Mouse (Mus musculus) liver, embryonic 14.5 days (tissue): ENCODE measurements around the gene Vps35. TPM values are rescaled to one million over a fixed set of nuclear protein-coding genes. Genes with fewer than 3 reads are reported as not detected.
A peak's percentile ranks its signal among the peaks of the same experiment; 100 is the strongest.

Source experiments
- ATAC-seq: fragments of 200-750 bp; cut with Nextera tagmentation; 2 replicates; pipeline ENCODE4 v1.8.0; 2017; ENCODE audit warnings: moderate number of reproducible peaks, mild to moderate bottlenecking, moderate library complexity; ENCODE audit not compliant: insufficient read depth
- DNase-seq, 3 experiments: peaks; one replicate each; pipeline ENCODE4 v3.0.0-alpha.2; 2012 to 2013; ENCODE audit warnings: low read depth in 3 of 3, low spot score in 3 of 3
- H3K27ac ChIP-seq: fragments of 300-500 bp; sonication (generic); 2 replicates; pipeline ENCODE4 v1.5.1; 2014; ENCODE audit warnings: moderate library complexity, mild to moderate bottlenecking, control low read depth, inconsistent platforms
- H3K27me3 ChIP-seq: fragments of 300-500 bp; sonication (generic); 2 replicates; pipeline ENCODE4 v1.6.1; 2014; ENCODE audit warnings: mild to moderate bottlenecking, low read length, moderate library complexity; ENCODE audit not compliant: control insufficient read depth, insufficient read depth
- H3K36me3 ChIP-seq: fragments of 300-500 bp; sonication (generic); replicated peaks from 2 replicates; pipeline ENCODE4 v1.6.1; 2014; ENCODE audit warnings: low read depth; ENCODE audit not compliant: control insufficient read depth, insufficient read depth
- H3K4me1 ChIP-seq, 2 experiments: fragments of 200-500 bp in 1 of 2; fragments of 300-500 bp in 1 of 2; sonication (generic) in 1 of 2; replicated peaks; 2 replicates each; pipeline ENCODE4 v1.6.1; 2012 to 2014; ENCODE audit warnings: antibody characterized with exemption in 1 of 2, inconsistent platforms in 1 of 2, low read length in 1 of 2; ENCODE audit not compliant: control insufficient read depth in 2 of 2, insufficient read depth in 2 of 2
- H3K4me2 ChIP-seq: fragments of 300-500 bp; sonication (generic); 2 replicates; pipeline ENCODE4 v1.6.1; 2014; ENCODE audit warnings: low read depth, mild to moderate bottlenecking, control low read depth, moderate library complexity
- H3K4me3 ChIP-seq, 2 experiments: fragments of 200-500 bp in 1 of 2; fragments of 300-500 bp in 1 of 2; sonication (generic) in 1 of 2; 2 replicates each; pipeline ENCODE4 v1.5.1; 2012 to 2014; ENCODE audit warnings: low read depth in 2 of 2, low read length in 2 of 2, mild to moderate bottlenecking in 2 of 2, control low read depth in 1 of 2, inconsistent platforms in 1 of 2, moderate library complexity in 1 of 2; ENCODE audit not compliant: insufficient read depth in 1 of 2
- H3K9ac ChIP-seq: fragments of 300-500 bp; sonication (generic); replicated peaks from 2 replicates; pipeline ENCODE4 v1.6.1; 2014; ENCODE audit warnings: mild to moderate bottlenecking, control low read depth, moderate library complexity
- H3K9me3 ChIP-seq: fragments of 300-500 bp; sonication (generic); 2 replicates; pipeline ENCODE4 v1.6.1; 2016; ENCODE audit warnings: low read length, mixed read lengths; ENCODE audit not compliant: control insufficient read depth
- CTCF ChIP-seq: IDR thresholded peaks from 2 replicates; pipeline ENCODE4 v1.5.1; 2016; ENCODE audit warnings: antibody characterized with exemption, low read depth, control low read depth
- EP300 ChIP-seq: IDR thresholded peaks from 2 replicates; pipeline ENCODE4 v1.6.1; 2016; ENCODE audit warnings: antibody characterized with exemption, low read depth
- WGBS: fragments of 180-500 bp; shearing (Covaris S2); extraction: QIAGEN DNeasy Blood & Tissue Kit; methylation state at CpG from one replicate; pipeline ENCODE4 v1.1.7; 2014; ENCODE audit not compliant: insufficient replicate concordance; 5-methylcytosine and 5-hydroxymethylcytosine counted together
- polyA plus RNA-seq, 2 experiments: library from polyadenylated mRNA; depleted of rRNA in 1 of 2; stranded (reverse) in 1 of 2; unstranded in 1 of 2; fragments of >200 nt; fragmentation: Nextera tagmentation in 1 of 2; extraction: Ambion mirVana in 1 of 2; gene quantifications; 2 replicates each; pipeline versions ENCODE4 v1.2.1 to v1.2.3; 2012 to 2014

The Vps35 gene
- polyA plus RNA-seq, 2 experiments = 35.6 to 89.9 TPM

GRCm38 (mm10) chr8:85335105-85335504 is 35.5 kb upstream of the Vps35 start:
- no peak overlapping the region for H3K9ac ChIP-seq
- peaks cover 9 to 17% of the 10 kb centered on the region in 2 experiments for H3K4me1 ChIP-seq
- no peak overlapping the region for H3K27ac ChIP-seq
- no peak overlapping the region for H3K4me3 ChIP-seq
- H3K4me2 ChIP-seq = no peak overlapping the region
- H3K9me3 ChIP-seq = no peaks in the 10 kb centered on the region
- DNase-seq (peak; percentile 38 to 50 (median 49)), ATAC-seq (peak; percentile 70)
- TF ChIP-seq EP300 = peak; percentile 72
- TF ChIP-seq CTCF = no peak
- H3K36me3 ChIP-seq = peaks cover 12% of the 10 kb centered on the region
- H3K27me3 ChIP-seq = no peaks in the 10 kb centered on the region

GRCm38 (mm10) chr8:85329506-85329905 is 29.9 kb upstream of the Vps35 start:
- 71% methylated on average over 1 of the region's 1 CpGs for WGBS
- TF ChIP-seq EP300 (no peak), CTCF (no peak)
- no peaks in the 10 kb centered on the region for H3K27me3 ChIP-seq
- H3K4me2 ChIP-seq = no peak overlapping the region
- DNase-seq (no peak), ATAC-seq (no peak)
- peaks cover 42% of the 10 kb centered on the region for H3K36me3 ChIP-seq
- no peaks in the 10 kb centered on the region for H3K9me3 ChIP-seq
- peaks cover 0 to 2% of the 10 kb centered on the region in 2 experiments; a peak in 1 of 4 replicates for H3K4me1 ChIP-seq
- no peak overlapping the region for H3K4me3 ChIP-seq
- no peak overlapping the region for H3K27ac ChIP-seq
- no peak overlapping the region for H3K9ac ChIP-seq

- Histone ChIP-seq H3K9me3 (no peaks in the 10 kb centered on the region), H3K9ac (no peak overlapping the region), H3K4me2 (no peak overlapping the region), H3K4me1 (peaks cover 0 to 4% of the 10 kb centered on the region in 2 experiments; a peak in 1 of 4 replicates), H3K36me3 (peaks cover 41% of the 10 kb centered on the region), H3K27ac (no peak overlapping the region), H3K4me3 (no peak overlapping the region), H3K27me3 (no peaks in the 10 kb centered on the region)
- DNase-seq (no peak), ATAC-seq (no peak)
- 77% methylated on average over 9 of the region's 9 CpGs for WGBS
- no peak for TF ChIP-seq CTCF
- TF ChIP-seq EP300 = no peak
Measured at GRCm38 (mm10) chr8:85327036-85327435, 27.4 kb upstream of the Vps35 start.

- H3K36me3 ChIP-seq = peaks cover 39% of the 10 kb centered on the region
- WGBS = 69% methylated on average over 3 of the region's 3 CpGs
- peaks cover 2% of the 10 kb centered on the region; the same call in 1 of the 2 replicates for H3K9me3 ChIP-seq
- DNase-seq (no peak), ATAC-seq (no peak)
- no peaks in the 10 kb centered on the region for H3K27me3 ChIP-seq
- H3K4me1 ChIP-seq = peaks cover 17 to 19% of the 10 kb centered on the region in 2 experiments
- H3K27ac ChIP-seq = no peak overlapping the region
- H3K4me2 ChIP-seq = no peak overlapping the region
- H3K4me3 ChIP-seq = no peak overlapping the region
- no peak overlapping the region for H3K9ac ChIP-seq
- TF ChIP-seq EP300 (no peak), CTCF (no peak)
Measured at GRCm38 (mm10) chr8:85323084-85323483, 23.5 kb upstream of the Vps35 start.

- Histone ChIP-seq H3K27me3 (no peaks in the 10 kb centered on the region), H3K27ac (no peak overlapping the region), H3K9me3 (peaks cover 3% of the 10 kb centered on the region; the same call in 1 of the 2 replicates), H3K9ac (no peak overlapping the region), H3K4me3 (no peak overlapping the region), H3K4me1 (peaks cover 21 to 22% of the 10 kb centered on the region in 2 experiments), H3K36me3 (peaks cover 31% of the 10 kb centered on the region), H3K4me2 (no peak overlapping the region)
- ATAC-seq = no peak
- WGBS = 89% methylated on average over 15 of the region's 15 CpGs
- TF ChIP-seq CTCF (no peak), EP300 (no peak)
- DNase-seq = no peak
Measured at GRCm38 (mm10) chr8:85321981-85322380, 22.4 kb upstream of the Vps35 start.
